Mouse (Mus musculus) erythroblast, embryonic 14.5 days (primary cell): ENCODE measurements around the gene Sh3d19.

Source experiments
- GATA1 ChIP-seq: IDR thresholded peaks from 2 replicates; pipeline ENCODE4 v1.6.1; 2012; ENCODE audit warnings: low read length, inconsistent platforms, mixed read lengths
- TAL1 ChIP-seq: IDR thresholded peaks from 3 replicates; pipeline ENCODE4 v1.6.1; 2012; ENCODE audit warnings: low read length, inconsistent platforms, mixed read lengths

- no peak for TF ChIP-seq GATA1
- TF ChIP-seq TAL1: no peak
These were observed 22.8 kb downstream of the Sh3d19 start for GRCm38 (mm10) chr3:85993744-85994143.
